Mouse (Mus musculus) midbrain, embryonic 14.5 days (tissue): Measurements from ENCODE around the gene Susd1. TPM values are rescaled to one million over a fixed set of nuclear protein-coding genes. Genes with fewer than 3 reads are reported as not detected.

ENCODE experiments used
- ATAC-seq: fragments of 200-750 bp; cut with Nextera tagmentation; 2 replicates; pipeline ENCODE4 v1.8.0; 2017; ENCODE audit warnings: moderate number of reproducible peaks, moderate library complexity; ENCODE audit not compliant: low FRiP score, low TSS enrichment
- DNase-seq: peaks from one replicate; pipeline ENCODE4 v3.0.0-alpha.2; 2015
- H3K27ac ChIP-seq: fragments of 300-500 bp; sonication (generic); replicated peaks from 2 replicates; pipeline ENCODE4 v1.5.1; 2014; ENCODE audit warnings: mild to moderate bottlenecking, low read depth, low read length, moderate library complexity
- H3K27me3 ChIP-seq: fragments of 300-500 bp; sonication (generic); 2 replicates; pipeline ENCODE4 v1.6.1; 2014; ENCODE audit warnings: low read length, control low read depth, mixed read lengths; ENCODE audit not compliant: control insufficient read depth, insufficient read depth
- H3K36me3 ChIP-seq: fragments of 300-500 bp; sonication (generic); 2 replicates; pipeline ENCODE4 v1.6.1; 2014; ENCODE audit warnings: low read length, control low read depth; ENCODE audit not compliant: control insufficient read depth, insufficient read depth
- H3K4me1 ChIP-seq: fragments of 300-500 bp; sonication (generic); 2 replicates; pipeline ENCODE4 v1.6.1; 2014; ENCODE audit warnings: mild to moderate bottlenecking, antibody characterized with exemption, low read length, control low read depth; ENCODE audit not compliant: control insufficient read depth, insufficient read depth
- H3K4me2 ChIP-seq: fragments of 300-500 bp; sonication (generic); 2 replicates; pipeline ENCODE4 v1.6.1; 2014; ENCODE audit warnings: mild to moderate bottlenecking, low read length, moderate library complexity
- H3K4me3 ChIP-seq: fragments of 300-500 bp; sonication (generic); replicated peaks from 2 replicates; pipeline ENCODE4 v1.5.1; 2014; ENCODE audit warnings: low read depth, low read length
- H3K9ac ChIP-seq: fragments of 300-500 bp; sonication (generic); replicated peaks from 2 replicates; pipeline ENCODE4 v1.6.1; 2014; ENCODE audit warnings: mild to moderate bottlenecking, low read length, moderate library complexity
- H3K9me3 ChIP-seq: fragments of 300-500 bp; sonication (generic); 2 replicates; pipeline ENCODE4 v1.6.1; 2016; ENCODE audit warnings: low read length, control low read depth, mixed read lengths; ENCODE audit not compliant: control insufficient read depth
- WGBS: fragments of 180-500 bp; shearing (Covaris S2); extraction: QIAGEN DNeasy Blood & Tissue Kit; methylation state at CpG from one replicate; pipeline ENCODE4 v1.1.7; 2014; 5-methylcytosine and 5-hydroxymethylcytosine counted together
- polyA plus RNA-seq: library from polyadenylated mRNA; unstranded; fragments of >200 nt; fragmentation: Nextera tagmentation; extraction: Ambion mirVana; gene quantifications from 2 replicates; pipeline ENCODE4 v1.2.1, GENCODE M21; 2014

Susd1 gene
- polyA plus RNA-seq, 1 experiment from 2014 or later = 0.86 TPM

- peak; percentile 43; the same call in 1 of the 2 replicates for ATAC-seq
- Histone ChIP-seq H3K27ac (no peak overlapping the region), H3K36me3 (no peaks in the 10 kb centered on the region), H3K27me3 (no peaks in the 10 kb centered on the region), H3K4me2 (no peak overlapping the region), H3K9ac (no peak overlapping the region), H3K4me1 (no peaks in the 10 kb centered on the region), H3K4me3 (no peak overlapping the region), H3K9me3 (no peaks in the 10 kb centered on the region)
- WGBS = 48% methylated on average over 5 of the region's 5 CpGs
- peak; percentile 27 for DNase-seq
Observed at GRCm38 (mm10) chr4:59422025-59422783, 16.2 kb downstream of the Susd1 start.

- H3K4me2 ChIP-seq = no peak overlapping the region
- 39% methylated on average over 5 of the region's 5 CpGs for WGBS
Observed at GRCm38 (mm10) chr4:59421369-59421746, 17.1 kb downstream of the Susd1 start.

GRCm38 (mm10) chr4:59420695-59421368 lies 17.6 kb downstream of the Susd1 start:
- DNase-seq (no peak), ATAC-seq (no peak)
- Histone ChIP-seq H3K9ac (no peak overlapping the region), H3K36me3 (no peaks in the 10 kb centered on the region), H3K4me2 (no peak overlapping the region), H3K27ac (no peak overlapping the region), H3K9me3 (no peaks in the 10 kb centered on the region), H3K4me1 (no peaks in the 10 kb centered on the region), H3K27me3 (no peaks in the 10 kb centered on the region), H3K4me3 (no peak overlapping the region)
- 76% methylated on average over 7 of the region's 7 CpGs for WGBS

More at GRCm38 (mm10) chr4:59421369-59421746, 17.1 kb downstream of the Susd1 start:
- Histone ChIP-seq H3K36me3 (no peaks in the 10 kb centered on the region), H3K4me3 (no peak overlapping the region), H3K9ac (no peak overlapping the region), H3K27ac (no peak overlapping the region), H3K9me3 (no peaks in the 10 kb centered on the region), H3K4me1 (no peaks in the 10 kb centered on the region), H3K27me3 (no peaks in the 10 kb centered on the region)
- ATAC-seq = no peak
- no peak for DNase-seq

GRCm38 (mm10) chr4:59419211-59419610 lies 19.2 kb downstream of the Susd1 start:
- H3K4me2 ChIP-seq = no peak overlapping the region
- H3K27me3 ChIP-seq = no peaks in the 10 kb centered on the region
- no peaks in the 10 kb centered on the region for H3K36me3 ChIP-seq
- WGBS = 93% methylated on average over 4 of the region's 4 CpGs
- H3K9me3 ChIP-seq = no peaks in the 10 kb centered on the region
- no peak overlapping the region for H3K27ac ChIP-seq
- no peak overlapping the region for H3K9ac ChIP-seq
- ATAC-seq = no peak
- no peak for DNase-seq
- H3K4me3 ChIP-seq = no peak overlapping the region
- no peaks in the 10 kb centered on the region for H3K4me1 ChIP-seq

- Histone ChIP-seq H3K27ac (no peak overlapping the region), H3K4me1 (no peaks in the 10 kb centered on the region), H3K4me2 (no peak overlapping the region), H3K4me3 (no peak overlapping the region), H3K9me3 (no peaks in the 10 kb centered on the region), H3K9ac (no peak overlapping the region), H3K36me3 (no peaks in the 10 kb centered on the region), H3K27me3 (no peaks in the 10 kb centered on the region)
- no peak for ATAC-seq
- WGBS = 90% methylated on average over 5 of the region's 5 CpGs
- no peak for DNase-seq
Observed at GRCm38 (mm10) chr4:59413428-59413827, 25.0 kb downstream of the Susd1 start.

GRCm38 (mm10) chr4:59411153-59411552 lies 27.3 kb downstream of the Susd1 start:
- Histone ChIP-seq H3K4me2 (no peak overlapping the region), H3K4me1 (no peaks in the 10 kb centered on the region), H3K9ac (no peak overlapping the region), H3K36me3 (no peaks in the 10 kb centered on the region), H3K9me3 (no peaks in the 10 kb centered on the region), H3K4me3 (no peak overlapping the region), H3K27me3 (no peaks in the 10 kb centered on the region), H3K27ac (no peak overlapping the region)
- no peak for DNase-seq
- ATAC-seq = no peak
- WGBS = 88% methylated on average over 9 of the region's 9 CpGs

GRCm38 (mm10) chr4:59407766-59408165 lies 30.7 kb downstream of the Susd1 start:
- 87% methylated on average over 4 of the region's 4 CpGs for WGBS
- no peak overlapping the region for H3K27ac ChIP-seq
- H3K9me3 ChIP-seq = no peaks in the 10 kb centered on the region
- H3K36me3 ChIP-seq = no peaks in the 10 kb centered on the region
- ATAC-seq (no peak), DNase-seq (no peak)
- H3K4me2 ChIP-seq = no peak overlapping the region
- no peaks in the 10 kb centered on the region for H3K27me3 ChIP-seq
- no peak overlapping the region for H3K9ac ChIP-seq
- no peaks in the 10 kb centered on the region for H3K4me1 ChIP-seq
- H3K4me3 ChIP-seq = no peak overlapping the region

GRCm38 (mm10) chr4:59404375-59404774 lies 34.1 kb downstream of the Susd1 start:
- 62% methylated on average over 6 of the region's 6 CpGs for WGBS
- no peaks in the 10 kb centered on the region for H3K27me3 ChIP-seq
- H3K36me3 ChIP-seq = no peaks in the 10 kb centered on the region
- ATAC-seq = no peak
- H3K27ac ChIP-seq = no peak overlapping the region
- no peak overlapping the region for H3K4me3 ChIP-seq
- no peaks in the 10 kb centered on the region for H3K9me3 ChIP-seq
- peak; percentile 35 for DNase-seq
- H3K4me2 ChIP-seq = no peak overlapping the region
- H3K9ac ChIP-seq = no peak overlapping the region
- H3K4me1 ChIP-seq = no peaks in the 10 kb centered on the region

GRCm38 (mm10) chr4:59400931-59401330 lies 37.5 kb downstream of the Susd1 start:
- no peak for ATAC-seq
- H3K9ac ChIP-seq = no peak overlapping the region
- H3K9me3 ChIP-seq = no peaks in the 10 kb centered on the region
- no peaks in the 10 kb centered on the region for H3K36me3 ChIP-seq
- H3K4me1 ChIP-seq = no peaks in the 10 kb centered on the region
- H3K27ac ChIP-seq = no peak overlapping the region
- H3K4me2 ChIP-seq = no peak overlapping the region
- 65% methylated on average over 10 of the region's 10 CpGs for WGBS
- H3K4me3 ChIP-seq = no peak overlapping the region
- H3K27me3 ChIP-seq = no peaks in the 10 kb centered on the region
- peak; percentile 9 for DNase-seq
